Mouse (Mus musculus): Measurements from ENCODE around the gene Spint1. TPM values are rescaled to one million over a fixed set of nuclear protein-coding genes. Genes with fewer than 3 reads are reported as not detected.
A peak's percentile ranks its signal among the peaks of the same experiment; 100 is the strongest.

Gene Spint1
- total and polyA plus RNA-seq, 3 experiments, result not detected

- H3K4me2 ChIP-seq (ENCODE audit: insufficient read depth, low read depth, poor library complexity, severe bottlenecking), result peak within 1 kb of the TSS; percentile 95
- peak within 1 kb of the TSS; percentile 83 for H3K9ac ChIP-seq (ENCODE audit: insufficient read depth, low read depth)
- dilution Hi-C loops (cut with MboI; ENCODE audit: extremely low pct_ligation_motif_present, extremely low pct_unique_long_range_greater_than_20kb, low sequenced_read_pairs), result no loop called here
- H3K79me2 ChIP-seq (replicated peaks; ENCODE audit: control insufficient read depth, extremely low read depth, insufficient read depth, poor library complexity, severe bottlenecking), result peaks cover 6% of the 10 kb centered on the region; the same call in 1 of the 2 replicates
- no peaks in the 10 kb centered on the region for H3K9me3 ChIP-seq (replicated peaks; ENCODE audit: low read length)
- peak within 1 kb of the TSS; percentile 57 for H3K27ac ChIP-seq (ENCODE audit: insufficient read depth, low read depth)
- H3K4me3 ChIP-seq (replicated peaks in 1 of 3; ENCODE audit: low read depth in 2 of 3, low read length in 2 of 3, poor library complexity in 1 of 3), result peak within 1 kb of the TSS; percentile 83 to 94 (median 90)
- H3K36me3 ChIP-seq (replicated peaks in 1 of 2; ENCODE audit: control insufficient read depth in 1 of 2, insufficient read depth in 1 of 2, low read length in 1 of 2), result peaks cover 26 to 43% of the 10 kb centered on the region in 2 experiments
- no peaks in the 10 kb centered on the region for H3K27me3 ChIP-seq (replicated peaks)
- H3K4me1 ChIP-seq (ENCODE audit: control insufficient read depth in 1 of 2, insufficient read depth in 2 of 2), result peaks cover 0 to 19% of the 10 kb centered on the region in 2 experiments; a peak in 2 of 4 replicates
- in situ Hi-C loops (cut with MboI; ENCODE audit: low pct_ligation_motif_present, low pct_unique_long_range_greater_than_20kb, low sequenced_read_pairs), result no loop called here
- peak; percentile 96 for DNase-seq (ENCODE audit: extremely low read depth)
- TF ChIP-seq NRF1 (IDR thresholded peaks at IDR 0.05; ENCODE audit: low read depth, low read length) (peak; percentile 78), RCOR1 (conservative IDR thresholded peaks at IDR 0.05; ENCODE audit: low read depth, low read length) (no peak), MEF2A (IDR thresholded peaks at IDR 0.05; ENCODE audit: borderline replicate concordance, low read depth, low read length) (no peak), KAT2A (IDR thresholded peaks at IDR 0.05; ENCODE audit: insufficient replicate concordance, low read length) (peak; percentile 99), EP300 (IDR thresholded peaks at IDR 0.05; ENCODE audit: low read length) (peak; percentile 54), CHD2 (IDR thresholded peaks at IDR 0.05; ENCODE audit: low read length) (peak; percentile 35; the same call in 1 of the 2 replicates), E2F4 (IDR thresholded peaks at IDR 0.05; ENCODE audit: insufficient replicate concordance, low read depth, low read length) (peak; percentile 68; the same call in 1 of the 2 replicates), SIN3A (IDR thresholded peaks at IDR 0.05; ENCODE audit: low read length) (peak; percentile 79; the same call in 1 of the 2 replicates), POLR2A (IDR thresholded peaks at IDR 0.05; ENCODE audit: low read depth, low read length) (peak; percentile 77), ZMIZ1 (IDR thresholded peaks at IDR 0.05; ENCODE audit: low read depth, low read length) (peak; percentile 56), ELF1 (IDR thresholded peaks at IDR 0.05; ENCODE audit: low read depth, low read length) (peak; percentile 88), CHD1 (IDR thresholded peaks at IDR 0.05; ENCODE audit: low read depth, low read length) (no peak), MAX (IDR thresholded peaks at IDR 0.05; ENCODE audit: low read length) (peak; percentile 11; the same call in 1 of the 2 replicates), TCF12 (IDR thresholded peaks at IDR 0.05; ENCODE audit: low read depth, low read length) (peak; percentile 68), NELFE (IDR thresholded peaks at IDR 0.05; ENCODE audit: low read depth, low read length) (peak; percentile 88), JUN (IDR thresholded peaks at IDR 0.05; ENCODE audit: insufficient read depth, low read depth, low read length) (no peak), UBTF (IDR thresholded peaks at IDR 0.05; ENCODE audit: low read depth, low read length) (no peak), ZC3H11A (IDR thresholded peaks at IDR 0.05; ENCODE audit: low read depth, low read length) (no peak), MXI1 (IDR thresholded peaks at IDR 0.05; ENCODE audit: low read depth, low read length) (peak; percentile 56; the same call in 1 of the 2 replicates), MAZ (IDR thresholded peaks at IDR 0.05; ENCODE audit: low read depth, low read length) (peak; percentile 72; the same call in 1 of the 2 replicates), TBP (conservative IDR thresholded peaks at IDR 0.05; ENCODE audit: low read depth, low read length) (peak; percentile 64; the same call in 1 of the 2 replicates), IRF4 (IDR thresholded peaks at IDR 0.05; ENCODE audit: low read depth, low read length) (peak; percentile 50; the same call in 1 of the 2 replicates), JUND (conservative IDR thresholded peaks at IDR 0.05; ENCODE audit: low read depth, low read length) (no peak), CTCF (conservative IDR thresholded peaks at IDR 0.05 in 1 of 2, IDR thresholded peaks at IDR 0.05 in 1 of 2; ENCODE audit: low read depth in 2 of 2, low read length in 2 of 2) (no peak), SMC3 (IDR thresholded peaks at IDR 0.05; ENCODE audit: low read depth, low read length) (no peak), GABPA (IDR thresholded peaks at IDR 0.05; ENCODE audit: insufficient replicate concordance, low read depth, low read length) (peak; percentile 79; the same call in 1 of the 2 replicates), ETS1 (conservative IDR thresholded peaks at IDR 0.05; ENCODE audit: low read depth, low read length) (no peak), MAFK (IDR thresholded peaks at IDR 0.05; ENCODE audit: insufficient replicate concordance, low read length) (no peak), ZKSCAN1 (IDR thresholded peaks at IDR 0.05; ENCODE audit: borderline replicate concordance, low read depth, low read length) (no peak), RAD21 (IDR thresholded peaks at IDR 0.05; ENCODE audit: low read depth, low read length) (no peak), ZNF384 (IDR thresholded peaks at IDR 0.05; ENCODE audit: low read depth, low read length) (no peak), USF1 (IDR thresholded peaks at IDR 0.05; ENCODE audit: low read depth, low read length) (no peak), POLR2AphosphoS2 (IDR thresholded peaks at IDR 0.05; ENCODE audit: low read depth, low read length) (no peak), MYC (IDR thresholded peaks at IDR 0.05; ENCODE audit: low read depth, low read length) (peak; percentile 5; the same call in 1 of the 2 replicates), PAX5 (IDR thresholded peaks at IDR 0.05; ENCODE audit: low read length) (no peak), HCFC1 (IDR thresholded peaks at IDR 0.05; ENCODE audit: low read depth, low read length) (peak; percentile 96), BHLHE40 (IDR thresholded peaks at IDR 0.05; ENCODE audit: low read depth, low read length) (no peak), USF2 (conservative IDR thresholded peaks at IDR 0.05; ENCODE audit: low read depth, low read length) (no peak)
Observed at GRCm38 (mm10) chr2:119208344-119209175, 28.6 kb upstream of the Spint1 start, which contains the start of the genes Zfyve19 and Dnajc17. Gene Zfyve19, plus strand, starts transcription at chr2:119208617. Gene Dnajc17, minus strand, starts transcription at chr2:119208795.

Measured in CH12.LX (cell line).